Mouse (Mus musculus): ENCODE results near the gene Utp11. TPM values are rescaled to one million over a fixed set of nuclear protein-coding genes. Genes with fewer than 3 reads are reported as not detected.
A peak's percentile ranks its signal among the peaks of the same experiment; 100 is the strongest.

The Utp11 gene
- polyA plus RNA-seq, 1 experiment from 2014 or later: 65.4 TPM

DNA sequence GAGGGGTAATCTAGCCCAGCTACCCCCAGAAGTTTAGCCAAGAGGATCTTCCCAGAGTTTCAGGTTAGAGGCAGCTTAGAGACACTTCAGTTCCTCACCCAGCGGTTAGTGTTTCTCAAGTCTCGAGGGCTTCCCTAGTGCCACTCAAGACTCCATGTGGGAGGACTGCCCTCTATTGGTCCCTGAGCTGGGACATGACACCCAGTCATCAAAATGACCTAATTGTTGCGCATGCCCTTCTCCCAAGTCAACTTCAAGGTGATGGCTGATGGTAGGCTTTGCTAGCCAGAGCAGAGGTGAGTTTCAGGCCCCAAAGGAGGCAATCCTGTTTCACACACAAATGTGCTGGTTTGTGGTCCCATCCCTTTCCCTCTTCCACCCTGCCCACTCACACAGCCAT is 30.4 kb downstream of the Utp11 start:
- H3K27me3 ChIP-seq (ENCODE audit: insufficient read depth, low read length): peaks cover 94% of the 10 kb centered on the region
- no peak overlapping the region for H3K9ac ChIP-seq (replicated peaks; ENCODE audit: low read length)
- no peaks in the 10 kb centered on the region for H3K36me3 ChIP-seq (ENCODE audit: insufficient read depth, low read length)
- ATAC-seq (ENCODE audit: low FRiP score, low TSS enrichment): no peak
- H3K4me2 ChIP-seq (replicated peaks; ENCODE audit: low read depth, low read length): no peak overlapping the region
- 50% methylated on average over 3 of the region's 3 CpGs for WGBS
- no peaks in the 10 kb centered on the region for H3K9me3 ChIP-seq (ENCODE audit: low read length)
- H3K4me1 ChIP-seq (ENCODE audit: insufficient read depth, low read length): peaks cover 13% of the 10 kb centered on the region
- H3K4me3 ChIP-seq (ENCODE audit: low read length): no peak overlapping the region
- no peak overlapping the region for H3K27ac ChIP-seq (ENCODE audit: low read length)

GRCm38 (mm10) chr4:124660603-124661002 is 32.8 kb downstream of the Utp11 start:
- H3K36me3 ChIP-seq (ENCODE audit: insufficient read depth, low read length): no peaks in the 10 kb centered on the region
- H3K27ac ChIP-seq (ENCODE audit: low read length): no peak overlapping the region
- H3K27me3 ChIP-seq (ENCODE audit: insufficient read depth, low read length): peaks cover 94% of the 10 kb centered on the region
- no peaks in the 10 kb centered on the region for H3K9me3 ChIP-seq (ENCODE audit: low read length)
- 53% methylated on average over 3 of the region's 3 CpGs for WGBS
- no peak overlapping the region for H3K4me3 ChIP-seq (ENCODE audit: low read length)
- ATAC-seq (ENCODE audit: low FRiP score, low TSS enrichment): no peak
- no peak overlapping the region for H3K9ac ChIP-seq (replicated peaks; ENCODE audit: low read length)
- H3K4me2 ChIP-seq (replicated peaks; ENCODE audit: low read depth, low read length): no peak overlapping the region
- H3K4me1 ChIP-seq (ENCODE audit: insufficient read depth, low read length): peaks cover 27% of the 10 kb centered on the region

DNA sequence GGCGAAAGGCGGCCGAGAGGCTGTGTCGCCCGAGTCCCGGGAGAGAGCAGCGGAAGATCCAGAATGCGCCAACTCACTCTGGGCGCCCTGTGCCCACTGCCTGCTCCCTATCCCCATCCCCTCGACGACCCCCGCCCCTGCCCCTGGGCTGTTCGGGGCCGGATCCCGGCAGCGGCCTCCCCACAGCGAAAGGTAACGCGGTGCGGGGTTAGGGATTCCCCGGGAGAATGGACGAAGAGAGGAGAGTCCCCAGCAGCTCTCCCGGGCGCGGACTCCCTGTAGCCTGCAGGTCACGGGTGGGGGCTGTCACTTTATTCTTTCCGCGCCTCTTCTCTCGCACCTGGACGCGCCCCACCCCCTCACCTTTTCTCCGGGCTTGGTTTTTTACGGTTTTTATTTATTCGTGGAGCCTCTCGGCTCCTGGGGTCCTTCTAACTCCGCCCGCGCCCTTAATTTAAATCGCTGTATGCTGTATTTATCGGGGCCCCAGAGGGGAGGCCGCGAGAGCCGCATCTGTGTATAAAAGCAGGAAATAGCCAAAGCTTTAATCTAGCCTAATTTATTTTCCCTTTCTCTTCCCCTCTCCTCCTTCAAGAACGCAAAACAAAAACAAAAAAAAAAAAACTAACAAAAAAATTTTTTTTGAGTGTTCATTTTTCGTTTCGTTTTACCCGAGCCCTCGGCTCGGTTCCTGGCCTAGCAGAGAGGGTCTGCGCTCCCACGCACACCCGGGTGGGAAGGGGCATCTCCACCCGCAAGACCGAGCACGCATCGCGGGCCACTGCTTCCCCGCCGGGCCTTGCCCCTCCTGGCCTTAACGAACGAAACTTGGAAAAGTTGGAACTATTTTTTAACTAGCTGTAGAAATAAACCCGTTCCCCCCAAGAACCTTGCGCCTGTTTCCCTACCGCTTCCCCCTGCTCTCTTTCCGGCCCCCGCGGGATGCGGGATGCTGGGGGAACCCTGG is 33.9 kb downstream of the Utp11 start:
- ATAC-seq (ENCODE audit: low FRiP score, low TSS enrichment): no peak
- Histone ChIP-seq H3K4me2 (replicated peaks; ENCODE audit: low read depth, low read length) (peak overlapping the region; percentile 97), H3K9me3 (ENCODE audit: low read length) (no peaks in the 10 kb centered on the region), H3K27me3 (ENCODE audit: insufficient read depth, low read length) (peaks cover 94% of the 10 kb centered on the region), H3K4me3 (ENCODE audit: low read length) (peak overlapping the region; percentile 67), H3K4me1 (ENCODE audit: insufficient read depth, low read length) (peaks cover 27% of the 10 kb centered on the region), H3K27ac (ENCODE audit: low read length) (no peak overlapping the region), H3K9ac (replicated peaks; ENCODE audit: low read length) (no peak overlapping the region; the same call in 1 of the 2 replicates), H3K36me3 (ENCODE audit: insufficient read depth, low read length) (no peaks in the 10 kb centered on the region)
- 1% methylated on average over 67 of the region's 68 CpGs for WGBS

GRCm38 (mm10) chr4:124658412-124658851 is 35.0 kb downstream of the Utp11 start:
- Histone ChIP-seq H3K36me3 (ENCODE audit: insufficient read depth, low read length) (no peaks in the 10 kb centered on the region), H3K4me3 (ENCODE audit: low read length) (peak overlapping the region; percentile 67), H3K4me1 (ENCODE audit: insufficient read depth, low read length) (peaks cover 27% of the 10 kb centered on the region), H3K9me3 (ENCODE audit: low read length) (no peaks in the 10 kb centered on the region), H3K9ac (replicated peaks; ENCODE audit: low read length) (no peak overlapping the region), H3K27ac (ENCODE audit: low read length) (no peak overlapping the region), H3K4me2 (replicated peaks; ENCODE audit: low read depth, low read length) (peak overlapping the region; percentile 97), H3K27me3 (ENCODE audit: insufficient read depth, low read length) (peaks cover 95% of the 10 kb centered on the region)
- WGBS: under 1% methylated on average over 39 of the region's 39 CpGs
- no peak for ATAC-seq (ENCODE audit: low FRiP score, low TSS enrichment)

- no peaks in the 10 kb centered on the region for H3K9me3 ChIP-seq (ENCODE audit: low read length)
- H3K4me2 ChIP-seq (replicated peaks; ENCODE audit: low read depth, low read length): peak overlapping the region; percentile 97
- peak; percentile 3; the same call in 1 of the 2 replicates for ATAC-seq (ENCODE audit: low FRiP score, low TSS enrichment)
- peak overlapping the region; percentile 41; the same call in 1 of the 2 replicates for H3K9ac ChIP-seq (replicated peaks; ENCODE audit: low read length)
- no peak overlapping the region for H3K27ac ChIP-seq (ENCODE audit: low read length)
- H3K36me3 ChIP-seq (ENCODE audit: insufficient read depth, low read length): no peaks in the 10 kb centered on the region
- H3K27me3 ChIP-seq (ENCODE audit: insufficient read depth, low read length): peaks cover 92% of the 10 kb centered on the region
- H3K4me3 ChIP-seq (ENCODE audit: low read length): peak overlapping the region; percentile 67
- peaks cover 33% of the 10 kb centered on the region for H3K4me1 ChIP-seq (ENCODE audit: insufficient read depth, low read length)
- WGBS: under 1% methylated on average over 55 of the region's 61 CpGs
These were observed 35.6 kb downstream of the Utp11 start for GRCm38 (mm10) chr4:124657781-124658180.

GRCm38 (mm10) chr4:124656854-124657650 is 36.3 kb downstream of the Utp11 start:
- Histone ChIP-seq H3K9ac (replicated peaks; ENCODE audit: low read length) (peak overlapping the region; percentile 57), H3K27me3 (ENCODE audit: insufficient read depth, low read length) (peaks cover 86% of the 10 kb centered on the region), H3K4me3 (ENCODE audit: low read length) (peak overlapping the region; percentile 67), H3K27ac (ENCODE audit: low read length) (no peak overlapping the region), H3K9me3 (ENCODE audit: low read length) (no peaks in the 10 kb centered on the region), H3K4me2 (replicated peaks; ENCODE audit: low read depth, low read length) (peak overlapping the region; percentile 97), H3K36me3 (ENCODE audit: insufficient read depth, low read length) (no peaks in the 10 kb centered on the region), H3K4me1 (ENCODE audit: insufficient read depth, low read length) (peaks cover 41% of the 10 kb centered on the region)
- WGBS: 0% methylated on average over 62 of the region's 92 CpGs
- ATAC-seq (ENCODE audit: low FRiP score, low TSS enrichment): peak; percentile 88

GRCm38 (mm10) chr4:124656518-124656853 is 36.9 kb downstream of the Utp11 start, which contains the start of gene Pou3f1:
TSS of gene Pou3f1 (plus strand) at chr4:124656807.
- Histone ChIP-seq H3K4me3 (ENCODE audit: low read length) (peak within 1 kb of the TSS; percentile 67), H3K27me3 (ENCODE audit: insufficient read depth, low read length) (peaks cover 86% of the 10 kb centered on the region), H3K27ac (ENCODE audit: low read length) (no peak within 1 kb of the TSS), H3K36me3 (ENCODE audit: insufficient read depth, low read length) (no peaks in the 10 kb centered on the region), H3K9me3 (ENCODE audit: low read length) (no peaks in the 10 kb centered on the region), H3K4me2 (replicated peaks; ENCODE audit: low read depth, low read length) (peak within 1 kb of the TSS; percentile 97), H3K4me1 (ENCODE audit: insufficient read depth, low read length) (peaks cover 43% of the 10 kb centered on the region), H3K9ac (replicated peaks; ENCODE audit: low read length) (peak within 1 kb of the TSS; percentile 57)
- 2% methylated on average over 15 of the region's 15 CpGs for WGBS
- ATAC-seq (ENCODE audit: low FRiP score, low TSS enrichment): no peak

GRCm38 (mm10) chr4:124652886-124653285 is 40.5 kb downstream of the Utp11 start:
- Histone ChIP-seq H3K4me3 (ENCODE audit: low read length) (no peak overlapping the region), H3K36me3 (ENCODE audit: insufficient read depth, low read length) (no peaks in the 10 kb centered on the region), H3K9ac (replicated peaks; ENCODE audit: low read length) (no peak overlapping the region), H3K27me3 (ENCODE audit: insufficient read depth, low read length) (peaks cover 88% of the 10 kb centered on the region), H3K4me1 (ENCODE audit: insufficient read depth, low read length) (peaks cover 28% of the 10 kb centered on the region), H3K27ac (ENCODE audit: low read length) (no peak overlapping the region), H3K4me2 (replicated peaks; ENCODE audit: low read depth, low read length) (no peak overlapping the region), H3K9me3 (ENCODE audit: low read length) (no peaks in the 10 kb centered on the region)
- peak; percentile 75 for ATAC-seq (ENCODE audit: low FRiP score, low TSS enrichment)
- 4% methylated on average over 9 of the region's 9 CpGs for WGBS

GRCm38 (mm10) chr4:124647909-124648308 is 45.5 kb downstream of the Utp11 start:
- no peak overlapping the region for H3K4me3 ChIP-seq (ENCODE audit: low read length)
- no peaks in the 10 kb centered on the region for H3K36me3 ChIP-seq (ENCODE audit: insufficient read depth, low read length)
- no peak overlapping the region for H3K9ac ChIP-seq (replicated peaks; ENCODE audit: low read length)
- no peak overlapping the region for H3K4me2 ChIP-seq (replicated peaks; ENCODE audit: low read depth, low read length)
- H3K27me3 ChIP-seq (ENCODE audit: insufficient read depth, low read length): peaks cover 62% of the 10 kb centered on the region
- H3K27ac ChIP-seq (ENCODE audit: low read length): no peak overlapping the region
- 41% methylated on average over 5 of the region's 5 CpGs for WGBS
- H3K9me3 ChIP-seq (ENCODE audit: low read length): no peaks in the 10 kb centered on the region
- H3K4me1 ChIP-seq (ENCODE audit: insufficient read depth, low read length): peaks cover 20% of the 10 kb centered on the region
- no peak for ATAC-seq (ENCODE audit: low FRiP score, low TSS enrichment)
